Mouse (Mus musculus) left cerebral cortex, adult 2 months (tissue): Measurements from ENCODE around the gene Rbms1. TPM values are rescaled to one million over a fixed set of nuclear protein-coding genes. Genes with fewer than 3 reads are reported as not detected.

Experiments
- DNase-seq, 2 experiments: peaks; one replicate each; pipeline ENCODE4 v3.0.0; 2021 to 2022; ENCODE audit warnings: low spot score in 2 of 2, mixed read lengths in 1 of 2; ENCODE audit errors: extremely low spot score in 1 of 2
- H3K27ac ChIP-seq: fragments of 200-600 bp; 2 replicates; pipeline ENCODE4 v1.8.1; 2022
- H3K4me3 ChIP-seq: fragments of 200-600 bp; 2 replicates; pipeline ENCODE4 v1.8.1; 2022
- CTCF ChIP-seq: fragments of 200-600 bp; IDR thresholded peaks from 2 replicates; pipeline ENCODE4 v1.8.1; 2022; ENCODE audit warnings: antibody characterized with exemption, mild to moderate bottlenecking, moderate library complexity
- intact Hi-C: fragments of 180-260 bp; cut with DNase I; formaldehyde crosslinking; loops from one replicate; pipeline ENCODE4 v1.15.1; 2025
- total RNA-seq, 2 experiments: library from RNA; stranded (reverse); gene quantifications; 2 replicates each; pipeline ENCODE4 v1.2.3; 2021

Gene Rbms1
- total RNA-seq, 2 experiments from 2014 or later: 19.4 to 20.2 TPM

DNA sequence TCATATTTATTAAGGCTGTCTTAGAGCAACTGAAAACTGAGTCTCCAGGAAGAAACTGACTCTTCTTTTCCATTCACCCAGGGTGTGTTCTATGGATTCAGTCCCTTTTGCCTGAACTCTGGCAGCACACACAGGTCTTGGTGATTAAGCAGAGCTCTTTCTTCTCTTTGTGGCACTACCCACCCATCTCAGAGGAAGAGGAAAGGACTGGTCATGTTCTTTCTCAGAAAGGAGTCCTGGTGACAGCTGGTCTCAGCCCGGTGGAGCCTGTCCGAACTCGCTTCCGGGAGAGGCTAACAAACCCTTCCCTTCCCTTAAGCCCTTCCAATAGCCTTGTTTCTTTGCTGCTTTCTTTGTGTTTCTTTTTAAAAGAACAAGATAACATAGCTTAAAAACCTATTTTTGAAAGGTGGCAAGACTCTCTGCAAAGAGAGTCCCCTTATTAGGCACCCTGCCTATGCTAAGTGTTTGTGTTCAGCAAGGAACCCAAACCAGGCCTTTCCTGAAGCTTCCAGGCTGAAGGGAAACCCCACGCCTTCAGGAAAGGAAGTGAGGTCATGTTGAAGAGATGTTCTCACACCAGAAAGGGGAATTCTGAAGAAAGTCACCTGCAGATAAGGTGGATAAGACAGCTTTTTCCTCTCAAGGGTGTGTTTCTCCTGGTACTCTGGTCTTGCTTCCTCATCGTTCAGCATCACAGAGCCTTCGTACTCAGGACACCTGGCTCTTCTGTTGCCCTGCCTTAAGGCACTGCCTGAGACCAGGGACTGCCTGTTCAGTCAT is 251.7 kb downstream of the Rbms1 start:
- no peak overlapping the region for H3K27ac ChIP-seq
- no peak for TF ChIP-seq CTCF
- DNase-seq: no peak
- H3K4me3 ChIP-seq: no peak overlapping the region
- intact Hi-C loops: no loop called here

DNA sequence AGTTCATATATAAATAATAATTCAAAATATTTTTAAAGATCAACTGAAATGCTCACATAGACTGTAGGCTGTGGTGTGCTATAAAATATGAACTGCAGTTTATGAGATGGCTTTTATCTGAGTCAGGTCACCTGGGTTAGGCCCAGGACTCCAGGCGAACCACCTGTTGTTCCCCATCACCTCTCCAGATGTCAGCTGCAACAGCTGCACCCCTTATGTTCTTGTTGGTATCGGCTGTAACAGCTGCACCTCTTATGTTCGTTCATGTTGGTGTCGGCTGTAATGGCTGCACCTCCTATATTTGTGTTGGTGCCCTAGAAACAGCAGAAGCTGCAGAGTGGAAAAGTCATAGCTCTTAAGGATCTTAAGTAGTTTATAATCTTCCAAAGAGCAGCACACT is 252.7 kb downstream of the Rbms1 start:
- intact Hi-C loops: no loop called here
- Histone ChIP-seq H3K4me3 (no peak overlapping the region), H3K27ac (no peak overlapping the region)
- TF ChIP-seq CTCF: no peak
- DNase-seq: no peak

DNA sequence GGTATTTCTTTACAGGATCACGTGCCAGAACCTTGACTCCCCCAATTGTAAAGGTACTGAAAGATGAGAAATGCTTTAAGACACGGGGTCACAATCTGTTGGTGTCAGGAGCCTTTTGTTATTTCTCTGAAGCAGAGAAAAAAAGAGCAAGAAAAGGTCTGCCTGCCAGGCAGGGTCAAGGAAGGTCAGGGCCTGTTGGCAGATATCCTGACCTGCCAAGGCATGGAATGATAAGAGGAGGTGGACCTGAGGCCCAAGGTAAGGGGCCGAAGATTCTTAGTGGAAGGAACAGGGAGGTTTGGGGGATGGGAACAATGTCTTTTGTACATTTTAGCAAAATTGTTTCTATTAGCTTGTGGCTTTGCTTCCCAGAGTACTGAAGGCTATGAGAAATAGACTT is 254.3 kb downstream of the Rbms1 start:
- intact Hi-C loops: no loop called here
- no peak for DNase-seq
- H3K4me3 ChIP-seq: no peak overlapping the region
- H3K27ac ChIP-seq: no peak overlapping the region
- no peak for TF ChIP-seq CTCF

DNA sequence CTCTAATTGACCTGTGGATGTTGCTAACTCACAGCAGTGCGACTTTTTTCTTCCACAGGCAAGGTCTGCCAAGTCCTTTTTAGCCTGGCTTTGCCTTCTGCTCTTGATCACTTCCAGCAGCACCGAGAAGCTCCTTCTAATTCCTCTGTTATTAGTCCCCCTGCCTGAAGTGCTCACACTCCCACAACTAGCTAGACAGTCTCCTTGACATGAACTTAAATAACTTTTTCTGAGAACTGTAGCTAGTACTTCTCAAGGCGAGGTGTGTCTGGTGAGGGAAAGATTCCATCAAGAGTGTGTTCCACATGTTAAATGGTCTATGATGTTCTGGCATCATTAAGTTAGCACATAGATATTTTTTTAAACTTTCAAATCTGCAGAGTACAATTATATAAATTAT is 256.1 kb downstream of the Rbms1 start:
- TF ChIP-seq CTCF: no peak
- no peak overlapping the region for H3K4me3 ChIP-seq
- H3K27ac ChIP-seq: no peak overlapping the region
- intact Hi-C loops: no loop called here
- DNase-seq: no peak

DNA sequence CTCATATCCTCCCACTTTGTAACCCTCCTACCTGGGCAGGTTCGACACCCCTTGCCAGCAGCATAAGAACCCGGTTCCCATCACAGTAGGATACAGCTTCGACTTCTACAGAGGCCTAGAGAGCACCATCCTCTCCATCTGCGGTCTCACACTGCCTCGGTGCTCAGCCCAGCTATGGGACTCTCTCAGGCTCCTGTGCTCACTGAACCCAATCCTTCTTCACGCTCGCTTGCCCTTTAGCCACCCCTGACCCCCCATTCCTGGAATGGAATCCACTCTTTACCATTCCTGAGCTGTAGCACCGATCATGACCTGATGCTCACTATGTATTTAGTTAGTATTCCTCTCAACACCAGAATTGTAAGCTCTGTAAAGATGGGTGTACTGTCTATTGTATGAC is 257.6 kb downstream of the Rbms1 start:
- H3K27ac ChIP-seq: no peak overlapping the region

DNA sequence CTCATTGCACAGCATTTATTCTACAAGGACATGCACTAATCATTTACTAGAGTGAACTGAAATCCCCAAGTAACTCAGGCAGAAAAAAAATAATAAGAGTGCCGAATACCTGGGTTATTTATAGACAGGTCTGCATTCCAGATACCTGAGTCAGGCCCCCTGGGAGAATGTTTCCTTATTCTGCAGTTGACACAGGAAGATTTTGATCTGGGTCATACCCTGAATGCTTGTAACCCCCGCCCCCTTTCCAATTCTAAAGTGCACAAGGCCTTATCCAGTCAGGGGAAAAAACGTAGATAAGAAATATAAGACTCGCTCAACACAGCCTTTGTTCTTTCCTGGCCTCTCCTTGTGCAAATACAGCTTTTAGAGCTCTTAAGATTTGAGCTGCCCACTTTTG is 259.7 kb downstream of the Rbms1 start:
- DNase-seq: no peak
- intact Hi-C loops: no loop called here
- no peak overlapping the region for H3K27ac ChIP-seq
- H3K4me3 ChIP-seq: no peak overlapping the region
- TF ChIP-seq CTCF: no peak

More for the DNA sequence above, 257.6 kb downstream of the Rbms1 start:
- intact Hi-C loops: no loop called here
- TF ChIP-seq CTCF: no peak
- no peak overlapping the region for H3K4me3 ChIP-seq
- DNase-seq: no peak

DNA sequence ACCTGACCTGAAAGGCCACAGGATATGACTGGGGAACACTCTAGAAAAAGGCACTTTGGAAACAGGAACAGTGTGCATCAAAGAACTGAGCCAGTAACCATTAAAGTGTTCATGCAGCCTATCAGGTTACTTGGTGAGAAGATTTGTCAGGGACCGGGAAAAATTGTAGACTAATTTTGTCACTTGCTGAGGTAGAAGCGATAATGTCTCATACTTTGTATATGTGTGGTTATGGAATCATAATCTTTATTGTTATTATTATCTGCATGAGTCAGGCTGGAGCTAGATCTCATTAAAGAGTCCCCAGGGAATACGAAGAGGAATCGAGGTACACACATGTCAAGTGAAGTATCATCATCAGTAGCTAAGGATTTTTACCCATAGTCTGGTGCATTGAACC is 262.0 kb downstream of the Rbms1 start:
- no peak for DNase-seq
- no peak overlapping the region for H3K4me3 ChIP-seq
- intact Hi-C loops: no loop called here
- H3K27ac ChIP-seq: no peak overlapping the region
- TF ChIP-seq CTCF: no peak

Other genes starting within 250 kb of the Rbms1 start
- gene Itgb6, start 240.5 kb downstream of the Rbms1 start, total RNA-seq: not detected